19 mouse cellular contexts compared by ENCODE assay signal in genomic region chr6:119583165-119583564, GRCm38 (mm10).
"Had no signal": no experiment of that assay in that cellular context is flagged by ENCODE, and none has a peak within 500 bp of the region (broad histone marks: within the 10 kb centered on the region; RNA-seq: fewer than 3 reads in every experiment).

No protein-coding gene starts in this region.

- H3K9ac ChIP-seq: liver, embryonic 13.5 days; lung, embryonic 15.5 days; neural tube, embryonic 12.5 days; neural tube, embryonic 15.5 days; stomach, embryonic 15.5 days had no signal

- DNase-seq: kidney, postnatal 25 days; layer of hippocampus, postnatal 36 days; liver, embryonic 13.5 days; lung, postnatal 36 days; midbrain, embryonic 14.5 days; right cerebral cortex, adult 18-20 months; right cerebral cortex, postnatal 14 days; right cerebral cortex, postnatal 4 days; spleen, adult 18-20 months; thymus, adult 18-20 months; thymus, postnatal 36 days had no signal

- H3K4me1 ChIP-seq: stomach, embryonic 15.5 days had no signal

- H3K27me3 ChIP-seq: liver, embryonic 13.5 days; lung, embryonic 15.5 days; neural tube, embryonic 12.5 days; neural tube, embryonic 15.5 days; stomach, embryonic 15.5 days had no signal

- H3K9me3 ChIP-seq: liver, embryonic 13.5 days; lung, embryonic 15.5 days; neural tube, embryonic 12.5 days; neural tube, embryonic 15.5 days; stomach, embryonic 15.5 days had no signal

- H3K4me3 ChIP-seq: left cerebral cortex, adult 2 months; liver, embryonic 13.5 days; lung, embryonic 15.5 days; neural tube, embryonic 12.5 days; neural tube, embryonic 15.5 days; stomach, embryonic 15.5 days had no signal

- H3K27ac ChIP-seq: kidney, postnatal 0 days; left cerebral cortex, adult 2 months; liver, embryonic 13.5 days; neural tube, embryonic 12.5 days; neural tube, embryonic 15.5 days; stomach, embryonic 15.5 days had no signal

- H3K36me3 ChIP-seq: liver, embryonic 13.5 days; lung, embryonic 15.5 days; neural tube, embryonic 12.5 days; neural tube, embryonic 15.5 days; stomach, embryonic 15.5 days had no signal

- H3K4me2 ChIP-seq: liver, embryonic 13.5 days; lung, embryonic 15.5 days; midbrain, embryonic 11.5 days; neural tube, embryonic 12.5 days; neural tube, embryonic 15.5 days; stomach, embryonic 15.5 days had no signal

- ATAC-seq: intestine, postnatal 0 days had no signal
